Mouse (Mus musculus): Measurements from ENCODE around the gene Gm10192. TPM values are rescaled to one million over a fixed set of nuclear protein-coding genes. Genes with fewer than 3 reads are reported as not detected.

The Gm10192 gene
- polyA plus RNA-seq, 1 experiment: not detected

- TF ChIP-seq POLR2A (IDR thresholded peaks at IDR 0.05; ENCODE audit: insufficient read depth, low read length): no peak
- TF ChIP-seq CTCF (IDR thresholded peaks at IDR 0.05; ENCODE audit: low read depth, low read length): no peak
- no peak for TF ChIP-seq EP300 (IDR thresholded peaks at IDR 0.05; ENCODE audit: insufficient read depth, low read depth, low read length)
- Histone ChIP-seq H3K4me3 (ENCODE audit: low read depth, low read length) (no peak overlapping the region), H3K27ac (ENCODE audit: insufficient read depth, low read length) (no peak overlapping the region)
These were observed 40.5 kb downstream of the Gm10192 start for GRCm38 (mm10) chr4:97142484-97142883.

More at GRCm38 (mm10) chr4:97142484-97142883, 40.5 kb downstream of the Gm10192 start:
- Histone ChIP-seq H3K9me3 (replicated peaks; ENCODE audit: control insufficient read depth, insufficient read depth, low read length, poor library complexity, severe bottlenecking) (no peaks in the 10 kb centered on the region), H3K27me3 (ENCODE audit: control insufficient read depth, insufficient read depth, low read length, poor library complexity, severe bottlenecking) (no peaks in the 10 kb centered on the region), H3K36me3 (ENCODE audit: control insufficient read depth, insufficient read depth, low read length, poor library complexity, severe bottlenecking) (no peaks in the 10 kb centered on the region), H3K9ac (ENCODE audit: low read depth, poor library complexity, severe bottlenecking) (no peak overlapping the region), H3K4me1 (ENCODE audit: control insufficient read depth, insufficient read depth, low read length) (no peaks in the 10 kb centered on the region)

All from ES-Bruce4 (cell line).